Mouse (Mus musculus) monocyte, adult 2 months (primary cell): ENCODE data around the gene Gm12185.

ENCODE experiments used
- DNase-seq, 2 experiments: peaks; one replicate each; pipeline ENCODE4 v3.0.0; 2022; ENCODE audit warnings: low spot score in 2 of 2, low read depth in 1 of 2

Gm12185 gene

DNA sequence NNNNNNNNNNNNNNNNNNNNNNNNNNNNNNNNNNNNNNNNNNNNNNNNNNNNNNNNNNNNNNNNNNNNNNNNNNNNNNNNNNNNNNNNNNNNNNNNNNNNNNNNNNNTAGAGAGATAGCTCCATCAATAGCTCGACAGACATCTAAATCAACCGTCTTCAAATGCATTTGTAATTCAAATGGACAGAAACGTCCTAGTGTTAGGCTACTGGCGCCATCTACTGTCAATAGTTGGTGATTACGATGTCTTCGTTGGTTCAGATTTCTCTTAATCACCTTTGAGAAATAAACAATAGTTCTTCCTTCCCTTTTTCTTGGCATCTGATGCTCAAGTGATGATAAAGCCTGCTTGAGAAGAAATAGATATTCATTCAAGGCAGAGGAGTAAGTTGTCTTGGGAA, 133.0 kb downstream of the Gm12185 start:
- DNase-seq, result no peak
